Mouse (Mus musculus) cerebellum, adult 2 months (tissue): ENCODE data around the gene Astn2. TPM values are rescaled to one million over a fixed set of nuclear protein-coding genes. Genes with fewer than 3 reads are reported as not detected.
A peak's percentile ranks its signal among the peaks of the same experiment; 100 is the strongest.

Source experiments
- DNase-seq, 2 experiments: peaks; one replicate each; pipeline ENCODE4 v3.0.0; 2021
- H3K27ac ChIP-seq: fragments of 200-500 bp; 2 replicates; pipeline ENCODE4 v1.5.1; 2012; ENCODE audit warnings: low read length, control low read depth, inconsistent platforms; ENCODE audit not compliant: insufficient read depth
- H3K27me3 ChIP-seq: fragments of 200-500 bp; 2 replicates; pipeline ENCODE4 v1.6.1; 2012; ENCODE audit warnings: inconsistent platforms, mild to moderate bottlenecking, low read length, moderate library complexity; ENCODE audit not compliant: control insufficient read depth, insufficient read depth
- H3K4me1 ChIP-seq: fragments of 200-500 bp; 2 replicates; pipeline ENCODE4 v1.6.1; 2011; ENCODE audit warnings: low read length; ENCODE audit not compliant: control insufficient read depth, insufficient read depth
- H3K4me3 ChIP-seq: fragments of 200-500 bp; replicated peaks from 2 replicates; pipeline ENCODE3; 2011; ENCODE audit warnings: mild to moderate bottlenecking, low read depth, low read length, control low read depth; ENCODE audit not compliant: insufficient read depth
- CTCF ChIP-seq: fragments of 200-500 bp; IDR thresholded peaks from 2 replicates; pipeline ENCODE4 v1.5.1; 2011; ENCODE audit warnings: low read depth, mild to moderate bottlenecking, control low read depth, low read length, moderate library complexity, borderline replicate concordance; ENCODE audit not compliant: insufficient read depth
- POLR2A ChIP-seq: fragments of 200-500 bp; IDR thresholded peaks from 2 replicates; pipeline ENCODE4 v1.6.1; 2011; ENCODE audit warnings: low read length, control low read depth, borderline replicate concordance; ENCODE audit not compliant: insufficient read depth
- WGBS: fragments of 180-500 bp; shearing (Covaris S2); methylation state at CpG from one replicate; pipeline ENCODE4 v1.1.7; 2018; 5-methylcytosine and 5-hydroxymethylcytosine counted together
- polyA plus RNA-seq: library from polyadenylated mRNA; depleted of rRNA; stranded (reverse); fragments of >200 nt; gene quantifications from 2 replicates; pipeline ENCODE4 v1.2.3, GENCODE M21; 2012

Gene Astn2
- polyA plus RNA-seq, 1 experiment: 56.9 TPM

DNA sequence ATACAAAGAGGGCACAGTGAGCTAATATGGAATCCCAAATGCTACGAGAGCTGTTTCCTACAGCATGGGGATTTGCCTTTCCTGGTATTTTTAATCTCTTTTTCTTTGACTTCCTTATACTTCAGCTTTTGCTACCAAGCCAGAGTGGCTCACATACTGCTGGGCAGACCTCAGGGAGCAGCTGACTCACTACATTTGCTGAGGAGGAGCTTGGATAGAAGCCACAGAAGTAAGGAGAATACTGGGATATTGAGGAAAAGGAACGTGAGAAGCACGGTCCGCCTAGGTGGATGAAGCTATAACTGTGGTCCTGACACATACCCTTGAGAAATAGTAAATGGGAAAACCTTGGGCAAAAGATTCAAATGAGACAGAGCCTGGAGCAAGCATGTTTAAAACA is 348.7 kb downstream of the Astn2 start:
- 13% methylated on average over 4 of the region's 4 CpGs for WGBS
- no peak for TF ChIP-seq POLR2A
- TF ChIP-seq CTCF: no peak
- H3K27ac ChIP-seq: no peak overlapping the region
- DNase-seq: peak; percentile 40 to 82
- no peak overlapping the region for H3K4me3 ChIP-seq
- H3K4me1 ChIP-seq: peaks cover 10% of the 10 kb centered on the region; the same call in 1 of the 2 replicates
- H3K27me3 ChIP-seq: no peaks in the 10 kb centered on the region

DNA sequence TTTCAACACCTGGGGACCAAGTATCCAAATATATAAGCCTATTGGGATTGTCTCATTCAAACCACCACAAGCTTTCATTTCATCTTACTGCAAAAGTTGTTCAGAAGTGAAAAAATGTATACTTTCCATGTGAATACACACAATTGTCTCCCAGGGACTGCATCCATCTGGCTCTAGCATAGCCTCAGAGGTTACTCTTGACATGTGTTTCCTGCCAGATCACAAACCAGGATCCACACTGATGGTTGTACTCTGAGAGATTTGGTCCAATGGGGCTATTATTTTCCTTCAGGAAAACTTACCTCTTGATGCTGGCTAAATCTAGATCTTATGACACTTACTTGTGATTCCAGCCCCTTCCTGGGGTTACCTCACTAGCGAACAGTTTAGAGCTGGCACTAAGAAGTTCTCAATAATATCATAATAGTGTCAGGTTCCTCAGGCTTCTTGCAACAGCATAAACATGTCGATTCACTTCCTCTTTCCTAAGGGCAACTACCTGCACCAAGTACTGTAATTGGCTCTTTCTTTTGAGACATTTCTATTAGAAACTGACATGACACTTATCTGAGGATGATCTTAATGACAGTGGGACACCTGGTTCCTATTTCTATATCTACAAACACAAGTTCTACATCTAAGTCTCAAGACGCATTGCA is 361.3 kb downstream of the Astn2 start:
- H3K4me3 ChIP-seq: no peak overlapping the region
- no peaks in the 10 kb centered on the region for H3K27me3 ChIP-seq
- no peak overlapping the region for H3K27ac ChIP-seq
- no peak for DNase-seq
- no peaks in the 10 kb centered on the region for H3K4me1 ChIP-seq
- TF ChIP-seq POLR2A: no peak
- no peak for TF ChIP-seq CTCF
- WGBS: 92% methylated on average over 3 of the region's 3 CpGs

DNA sequence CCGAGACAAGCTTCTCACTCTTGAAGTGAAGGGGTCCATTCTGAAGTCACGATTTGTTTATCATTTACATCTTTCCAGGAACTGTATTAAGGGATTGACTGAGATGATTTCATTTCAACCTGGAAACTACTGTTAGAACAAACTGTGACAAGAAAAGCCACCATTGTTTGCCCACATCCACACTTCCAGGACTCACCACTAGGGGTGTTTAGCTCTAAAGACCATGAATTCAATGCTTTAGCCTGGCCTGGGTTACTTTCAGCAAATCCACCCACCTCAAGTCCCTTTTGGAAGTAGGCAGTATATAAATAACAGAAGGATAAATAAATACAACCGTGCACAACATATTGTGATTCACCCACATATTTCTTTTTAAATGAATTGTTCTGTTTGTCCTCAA is 370.6 kb downstream of the Astn2 start:
- WGBS: 80% methylated on average over 3 of the region's 3 CpGs
- TF ChIP-seq CTCF: 0 out of 2 replicates have a peak, but pooled peaks have one; percentile 20
- no peak for TF ChIP-seq POLR2A
- H3K27ac ChIP-seq: no peak overlapping the region
- DNase-seq: no peak
- no peak overlapping the region for H3K4me3 ChIP-seq
- H3K27me3 ChIP-seq: no peaks in the 10 kb centered on the region
- H3K4me1 ChIP-seq: no peaks in the 10 kb centered on the region

DNA sequence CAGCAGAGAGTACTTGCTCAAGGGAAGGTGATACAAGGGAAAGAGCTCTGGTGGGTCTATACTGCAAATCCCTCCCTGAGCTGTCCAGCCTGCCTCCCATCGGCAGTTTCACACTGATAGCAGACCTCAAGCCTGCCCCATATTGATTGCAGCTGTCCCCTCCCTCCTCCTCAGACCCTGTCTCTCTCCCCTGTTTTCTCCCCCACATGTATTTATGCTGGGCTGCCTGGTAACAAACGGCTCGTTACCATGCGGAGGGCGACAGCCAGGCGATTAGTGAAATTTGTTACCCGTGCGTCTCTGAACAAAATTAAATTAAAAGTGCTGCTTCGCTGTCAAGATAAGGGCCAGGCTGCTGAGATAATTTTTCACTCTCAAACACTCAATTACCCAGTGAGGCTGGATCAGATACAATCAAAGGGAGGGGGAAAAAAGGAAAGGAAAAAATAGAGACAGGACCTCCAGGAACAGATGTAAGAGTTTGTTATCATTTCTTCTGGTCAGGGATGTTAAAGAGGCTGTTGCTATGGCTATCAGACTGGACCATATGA is 373.0 kb downstream of the Astn2 start:
- TF ChIP-seq CTCF: no peak
- no peak for TF ChIP-seq POLR2A
- H3K4me1 ChIP-seq: no peaks in the 10 kb centered on the region; the same call in 1 of the 2 replicates
- H3K4me3 ChIP-seq: no peak overlapping the region
- no peak for DNase-seq
- H3K27ac ChIP-seq: no peak overlapping the region
- WGBS: 78% methylated on average over 9 of the region's 9 CpGs
- H3K27me3 ChIP-seq: no peaks in the 10 kb centered on the region

DNA sequence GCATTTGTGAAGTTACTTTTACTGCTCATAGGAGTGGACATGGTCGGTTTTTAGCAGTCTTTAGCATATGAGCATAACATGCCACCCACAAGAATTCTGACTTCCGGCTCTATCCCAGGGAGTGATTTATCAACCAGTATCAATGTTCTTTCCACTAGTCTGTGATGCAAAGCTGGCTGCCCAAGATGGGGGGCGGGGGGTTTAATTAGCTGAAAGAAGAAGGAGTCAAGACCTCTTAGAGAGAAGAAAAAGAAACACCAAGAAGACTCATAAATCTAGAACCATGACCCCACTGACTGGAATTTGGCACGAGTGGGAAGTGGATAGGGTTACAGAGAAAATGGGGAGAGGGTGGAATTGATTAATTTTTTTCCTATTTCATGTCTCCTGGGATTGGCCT is 374.5 kb downstream of the Astn2 start:
- TF ChIP-seq POLR2A: no peak
- TF ChIP-seq CTCF: no peak
- Histone ChIP-seq H3K27me3 (no peaks in the 10 kb centered on the region), H3K27ac (no peak overlapping the region), H3K4me3 (no peak overlapping the region), H3K4me1 (peaks cover 3% of the 10 kb centered on the region; the same call in 1 of the 2 replicates)
- DNase-seq: no peak
- WGBS: 88% methylated on average over 4 of the region's 4 CpGs

DNA sequence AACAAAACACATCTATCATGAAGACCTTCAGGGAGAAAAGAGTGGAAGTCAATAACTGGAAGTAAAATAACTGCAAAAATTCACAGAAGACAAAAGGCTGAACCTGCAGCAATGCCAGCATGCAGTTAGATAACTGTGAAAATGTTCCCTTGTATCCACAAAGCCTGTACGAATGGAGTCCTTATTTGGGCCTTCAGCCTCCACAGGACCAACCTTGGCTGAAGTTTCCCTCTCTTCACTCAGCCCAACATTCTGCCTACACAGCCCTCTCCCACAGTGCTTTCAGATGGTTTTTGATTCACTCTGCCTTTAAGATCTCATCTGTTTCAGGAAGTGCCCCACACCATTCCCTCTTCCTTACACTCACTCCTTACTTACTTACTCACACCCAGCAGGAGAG is 376.5 kb downstream of the Astn2 start:
- 52% methylated on average over 1 of the region's 1 CpGs for WGBS
- DNase-seq: no peak
- Histone ChIP-seq H3K4me1 (peaks cover 3% of the 10 kb centered on the region; the same call in 1 of the 2 replicates), H3K4me3 (no peak overlapping the region), H3K27ac (no peak overlapping the region), H3K27me3 (no peaks in the 10 kb centered on the region)
- TF ChIP-seq POLR2A (no peak), CTCF (no peak)

DNA sequence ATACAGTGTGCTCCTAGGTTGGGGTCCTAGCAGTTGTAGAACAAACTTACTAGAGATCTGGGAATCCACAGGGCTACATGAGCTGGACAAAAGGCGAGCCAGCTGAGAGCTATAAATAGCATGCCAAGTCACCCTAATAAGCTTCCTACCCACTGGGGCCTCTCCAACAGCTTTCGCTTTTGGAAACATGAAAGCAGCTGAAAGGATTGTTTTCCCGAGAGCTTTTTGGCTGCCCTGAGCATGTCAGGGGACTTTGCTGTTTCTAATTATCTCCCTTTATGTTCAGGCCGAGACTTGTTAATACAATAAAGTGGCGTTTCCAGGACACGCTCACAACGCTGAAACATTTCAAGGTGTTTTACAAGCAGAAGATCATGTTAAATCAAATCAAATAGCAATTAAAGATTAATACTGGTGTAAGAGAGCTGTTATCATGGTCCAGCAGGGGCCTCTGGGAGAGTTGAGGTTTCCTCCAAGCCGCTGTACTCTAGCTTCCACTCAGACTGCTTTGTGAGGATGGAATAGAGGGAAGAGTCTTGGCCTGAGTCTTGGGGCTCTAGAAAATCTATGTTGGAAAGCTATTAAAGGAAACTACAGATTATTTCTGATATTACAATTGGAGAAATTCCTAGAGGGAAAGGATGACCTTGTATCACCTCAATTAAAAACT is 378.9 kb downstream of the Astn2 start:
- TF ChIP-seq CTCF (no peak), POLR2A (no peak)
- Histone ChIP-seq H3K27me3 (no peaks in the 10 kb centered on the region), H3K4me1 (peaks cover 3% of the 10 kb centered on the region; the same call in 1 of the 2 replicates), H3K4me3 (no peak overlapping the region), H3K27ac (peak overlapping the region; percentile 46; the same call in 1 of the 2 replicates)
- WGBS: 10% methylated on average over 8 of the region's 8 CpGs
- peak; percentile 42 to 73 for DNase-seq

DNA sequence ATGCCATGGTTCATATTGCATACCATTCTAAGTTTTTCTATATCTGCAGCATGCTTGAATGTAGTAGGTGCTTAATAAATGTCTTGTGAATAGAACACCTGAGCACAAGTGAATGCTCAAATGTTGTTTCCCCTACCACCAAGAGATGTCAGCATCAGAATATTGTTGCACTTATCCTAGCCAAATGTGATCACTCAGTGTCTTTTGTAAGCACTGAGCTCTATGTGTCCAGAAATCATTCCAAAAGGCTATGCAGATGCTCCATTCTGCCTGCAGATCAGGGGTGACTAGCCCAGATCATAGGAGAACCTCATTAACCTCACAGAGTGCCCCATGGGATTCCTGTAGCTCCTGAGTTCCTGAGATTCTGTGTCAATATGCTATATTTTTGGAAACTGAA is 401.5 kb downstream of the Astn2 start:
- no peak overlapping the region for H3K27ac ChIP-seq
- TF ChIP-seq POLR2A (no peak), CTCF (peak; percentile 3; the same call in 1 of the 2 replicates)
- H3K4me1 ChIP-seq: no peaks in the 10 kb centered on the region
- H3K4me3 ChIP-seq: no peak overlapping the region
- no peaks in the 10 kb centered on the region for H3K27me3 ChIP-seq
- DNase-seq: peak in 1 of 2 experiments; percentile 37
